Mouse (Mus musculus): ENCODE measurements around the gene Slc7a6. TPM values are rescaled to one million over a fixed set of nuclear protein-coding genes. Genes with fewer than 3 reads are reported as not detected.

The Slc7a6 gene
- polyA plus RNA-seq, 1 experiment from 2014 or later = 41.0 TPM

- WGBS = under 1% methylated on average over 54 of the region's 54 CpGs
- peak; percentile 64 for ATAC-seq (ENCODE audit: insufficient number of reproducible peaks, low FRiP score, low TSS enrichment, low read depth)
- peaks cover 14% of the 10 kb centered on the region for H3K4me1 ChIP-seq
- H3K9ac ChIP-seq = peak overlapping the region; percentile 60
- peaks cover 3% of the 10 kb centered on the region for H3K36me3 ChIP-seq
- H3K4me2 ChIP-seq = peak overlapping the region; percentile 85
- H3K9me3 ChIP-seq = no peaks in the 10 kb centered on the region
- peak overlapping the region; percentile 89 for H3K4me3 ChIP-seq
- no peaks in the 10 kb centered on the region for H3K27me3 ChIP-seq
- peak overlapping the region; percentile 88 for H3K27ac ChIP-seq
Measured at GRCm38 (mm10) chr8:106169017-106169933, 618 bp downstream of the Slc7a6 start.

- 20% methylated on average over 6 of the region's 6 CpGs for WGBS
Measured at GRCm38 (mm10) chr8:106169934-106170480, 1.4 kb downstream of the Slc7a6 start.

GRCm38 (mm10) chr8:106173566-106173965 lies 4.9 kb downstream of the Slc7a6 start:
- no peak overlapping the region for H3K27ac ChIP-seq
- no peaks in the 10 kb centered on the region for H3K27me3 ChIP-seq
- no peak overlapping the region for H3K9ac ChIP-seq
- H3K36me3 ChIP-seq = 0 out of 2 replicates have a peak, but pooled peaks cover under 1% of the 10 kb centered on the region
- 86% methylated on average over 3 of the region's 3 CpGs for WGBS
- no peak overlapping the region for H3K4me2 ChIP-seq
- no peaks in the 10 kb centered on the region for H3K9me3 ChIP-seq
- ATAC-seq (ENCODE audit: insufficient number of reproducible peaks, low FRiP score, low TSS enrichment, low read depth) = no peak
- H3K4me1 ChIP-seq = peaks cover 23% of the 10 kb centered on the region
- H3K4me3 ChIP-seq = no peak overlapping the region

More at GRCm38 (mm10) chr8:106169934-106170480, 1.4 kb downstream of the Slc7a6 start:
- ATAC-seq (ENCODE audit: insufficient number of reproducible peaks, low FRiP score, low TSS enrichment, low read depth) = no peak
- Histone ChIP-seq H3K4me1 (peaks cover 14% of the 10 kb centered on the region), H3K4me2 (peak overlapping the region; percentile 85), H3K27ac (peak overlapping the region; percentile 88; the same call in 1 of the 2 replicates), H3K4me3 (peak overlapping the region; percentile 89), H3K9me3 (no peaks in the 10 kb centered on the region), H3K36me3 (no peaks in the 10 kb centered on the region), H3K27me3 (no peaks in the 10 kb centered on the region), H3K9ac (peak overlapping the region; percentile 60)

GRCm38 (mm10) chr8:106176891-106177290 lies 8.2 kb downstream of the Slc7a6 start:
- ATAC-seq (ENCODE audit: insufficient number of reproducible peaks, low FRiP score, low TSS enrichment, low read depth) = no peak
- Histone ChIP-seq H3K36me3 (0 out of 2 replicates have a peak, but pooled peaks cover 10% of the 10 kb centered on the region), H3K27me3 (no peaks in the 10 kb centered on the region), H3K9ac (no peak overlapping the region), H3K4me1 (peaks cover 15% of the 10 kb centered on the region), H3K4me3 (no peak overlapping the region), H3K27ac (0 out of 2 replicates have a peak overlapping the region, but pooled peaks have one; percentile 27), H3K9me3 (no peaks in the 10 kb centered on the region), H3K4me2 (no peak overlapping the region)
- WGBS = 11% methylated on average over 1 of the region's 1 CpGs

- Histone ChIP-seq H3K36me3 (0 out of 2 replicates have a peak, but pooled peaks cover 16% of the 10 kb centered on the region), H3K4me1 (peaks cover 15% of the 10 kb centered on the region), H3K27ac (no peak overlapping the region), H3K9ac (no peak overlapping the region), H3K4me2 (no peak overlapping the region), H3K9me3 (no peaks in the 10 kb centered on the region), H3K4me3 (no peak overlapping the region), H3K27me3 (no peaks in the 10 kb centered on the region)
- ATAC-seq (ENCODE audit: insufficient number of reproducible peaks, low FRiP score, low TSS enrichment, low read depth) = no peak
- 62% methylated on average over 1 of the region's 1 CpGs for WGBS
Measured at GRCm38 (mm10) chr8:106177594-106177993, 8.9 kb downstream of the Slc7a6 start.

GRCm38 (mm10) chr8:106178428-106178827 lies 9.8 kb downstream of the Slc7a6 start:
- ATAC-seq (ENCODE audit: insufficient number of reproducible peaks, low FRiP score, low TSS enrichment, low read depth) = no peak
- H3K4me3 ChIP-seq = no peak overlapping the region
- no peaks in the 10 kb centered on the region for H3K27me3 ChIP-seq
- H3K9me3 ChIP-seq = no peaks in the 10 kb centered on the region
- 69% methylated on average over 2 of the region's 2 CpGs for WGBS
- H3K4me2 ChIP-seq = no peak overlapping the region
- H3K4me1 ChIP-seq = peaks cover 15% of the 10 kb centered on the region
- 0 out of 2 replicates have a peak, but pooled peaks cover 19% of the 10 kb centered on the region for H3K36me3 ChIP-seq
- no peak overlapping the region for H3K9ac ChIP-seq
- no peak overlapping the region for H3K27ac ChIP-seq

- Histone ChIP-seq H3K27ac (peak overlapping the region; percentile 1; the same call in 1 of the 2 replicates), H3K4me2 (no peak overlapping the region), H3K4me1 (0 out of 2 replicates have a peak, but pooled peaks cover 3% of the 10 kb centered on the region), H3K4me3 (no peak overlapping the region), H3K9ac (no peak overlapping the region), H3K9me3 (no peaks in the 10 kb centered on the region), H3K36me3 (peaks cover 26% of the 10 kb centered on the region), H3K27me3 (no peaks in the 10 kb centered on the region)
- ATAC-seq (ENCODE audit: insufficient number of reproducible peaks, low FRiP score, low TSS enrichment, low read depth) = 0 out of 2 replicates have a peak, but pooled peaks have one; percentile 40
- 58% methylated on average over 8 of the region's 8 CpGs for WGBS
Measured at GRCm38 (mm10) chr8:106185628-106186270, 17.1 kb downstream of the Slc7a6 start.

GRCm38 (mm10) chr8:106186394-106186793 lies 17.7 kb downstream of the Slc7a6 start:
- Histone ChIP-seq H3K9me3 (no peaks in the 10 kb centered on the region), H3K4me1 (0 out of 2 replicates have a peak, but pooled peaks cover 3% of the 10 kb centered on the region), H3K9ac (no peak overlapping the region), H3K36me3 (peaks cover 29% of the 10 kb centered on the region), H3K27me3 (no peaks in the 10 kb centered on the region), H3K4me3 (no peak overlapping the region), H3K27ac (0 out of 2 replicates have a peak overlapping the region, but pooled peaks have one; percentile 1), H3K4me2 (no peak overlapping the region)
- ATAC-seq (ENCODE audit: insufficient number of reproducible peaks, low FRiP score, low TSS enrichment, low read depth) = no peak
- 92% methylated on average over 3 of the region's 3 CpGs for WGBS

DNA sequence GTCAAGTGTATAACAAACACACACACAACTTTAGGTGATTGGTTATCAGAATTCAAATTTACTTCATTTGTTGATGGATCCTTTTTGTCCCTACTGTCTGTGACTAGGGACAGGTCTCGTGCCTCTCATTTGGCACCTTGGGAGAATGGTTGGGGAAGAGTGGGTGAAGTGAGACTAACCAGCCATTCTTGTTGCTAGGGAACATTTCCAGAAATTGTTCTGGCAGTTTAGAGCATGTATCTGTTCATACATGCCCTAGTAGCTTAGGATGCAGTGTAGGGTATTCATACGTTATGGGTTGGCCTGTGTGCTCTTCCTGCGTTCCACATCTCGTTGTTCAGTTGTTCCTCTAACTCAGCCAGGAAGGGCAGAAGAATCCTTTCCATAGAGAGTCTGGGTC lies 20.5 kb downstream of the Slc7a6 start:
- Histone ChIP-seq H3K4me2 (no peak overlapping the region), H3K9ac (no peak overlapping the region), H3K36me3 (peaks cover 41% of the 10 kb centered on the region), H3K27me3 (no peaks in the 10 kb centered on the region), H3K27ac (no peak overlapping the region), H3K9me3 (no peaks in the 10 kb centered on the region), H3K4me3 (no peak overlapping the region), H3K4me1 (0 out of 2 replicates have a peak, but pooled peaks cover 3% of the 10 kb centered on the region)
- 83% methylated on average over 4 of the region's 4 CpGs for WGBS
- no peak for ATAC-seq (ENCODE audit: insufficient number of reproducible peaks, low FRiP score, low TSS enrichment, low read depth)

DNA sequence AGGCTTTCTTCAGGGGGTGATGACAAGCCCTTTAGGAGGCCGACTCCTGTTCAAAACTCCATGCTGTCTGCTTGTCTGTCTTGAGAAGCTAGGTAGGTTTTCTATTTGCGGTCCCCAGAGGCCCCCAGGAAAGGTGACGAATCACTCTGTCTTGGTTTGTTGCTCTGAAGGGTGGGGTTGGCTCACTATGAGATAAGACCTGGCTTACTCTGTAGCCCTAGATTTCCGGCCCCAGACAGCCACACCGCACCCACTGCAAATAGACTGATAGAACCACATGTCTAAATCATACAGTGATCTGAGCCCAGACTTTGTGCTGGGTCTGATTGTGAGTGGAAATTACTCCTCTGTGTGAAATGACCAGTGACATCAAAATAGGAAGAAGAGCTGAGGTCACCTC lies 23.0 kb downstream of the Slc7a6 start:
- 84% methylated on average over 5 of the region's 5 CpGs for WGBS
- H3K27me3 ChIP-seq = no peaks in the 10 kb centered on the region
- ATAC-seq (ENCODE audit: insufficient number of reproducible peaks, low FRiP score, low TSS enrichment, low read depth) = no peak
- peaks cover 66% of the 10 kb centered on the region for H3K36me3 ChIP-seq
- no peaks in the 10 kb centered on the region for H3K9me3 ChIP-seq
- no peak overlapping the region for H3K27ac ChIP-seq
- H3K9ac ChIP-seq = no peak overlapping the region
- no peak overlapping the region for H3K4me3 ChIP-seq
- H3K4me2 ChIP-seq = no peak overlapping the region
- H3K4me1 ChIP-seq = no peaks in the 10 kb centered on the region

DNA sequence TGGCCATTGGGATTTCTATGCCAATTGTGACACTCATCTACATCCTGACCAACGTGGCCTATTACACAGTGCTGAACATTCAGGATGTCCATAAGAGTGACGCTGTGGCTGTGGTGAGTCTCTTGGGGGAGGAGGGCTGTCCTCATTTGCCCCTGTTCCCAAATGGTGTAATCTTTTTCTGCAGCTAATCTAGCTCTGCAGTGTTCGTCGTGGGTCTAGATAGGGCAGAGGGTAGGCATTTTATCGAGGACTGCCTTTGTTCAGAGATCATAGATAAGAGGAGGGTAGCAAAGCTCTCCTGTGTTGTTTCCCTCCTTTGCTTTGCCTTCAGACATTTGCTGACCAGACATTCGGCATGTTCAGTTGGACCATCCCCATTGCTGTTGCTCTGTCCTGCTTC lies 24.5 kb downstream of the Slc7a6 start:
- Histone ChIP-seq H3K9me3 (no peaks in the 10 kb centered on the region), H3K9ac (no peak overlapping the region), H3K4me3 (no peak overlapping the region), H3K27ac (no peak overlapping the region), H3K27me3 (no peaks in the 10 kb centered on the region), H3K4me2 (no peak overlapping the region), H3K36me3 (peaks cover 68% of the 10 kb centered on the region), H3K4me1 (no peaks in the 10 kb centered on the region)
- 88% methylated on average over 6 of the region's 6 CpGs for WGBS
- no peak for ATAC-seq (ENCODE audit: insufficient number of reproducible peaks, low FRiP score, low TSS enrichment, low read depth)
